Mouse (Mus musculus) liver, postnatal 0 days (tissue): ENCODE results near the gene Tnfsfm13. TPM values are rescaled to one million over a fixed set of nuclear protein-coding genes. Genes with fewer than 3 reads are reported as not detected.

Experiments used
- ATAC-seq: fragments of 200-750 bp; cut with Nextera tagmentation; 2 replicates; pipeline ENCODE4 v1.8.0; 2017; ENCODE audit warnings: mild to moderate bottlenecking, moderate library complexity
- DNase-seq: peaks from one replicate; pipeline ENCODE4 v3.0.0-alpha.2; 2016
- H3K27ac ChIP-seq: fragments of 300-500 bp; sonication (generic); 2 replicates; pipeline ENCODE4 v1.5.1; 2014; ENCODE audit warnings: antibody characterized with exemption, moderate library complexity, mild to moderate bottlenecking, low read depth
- H3K27me3 ChIP-seq: fragments of 300-500 bp; sonication (generic); 2 replicates; pipeline ENCODE4 v1.6.1; 2014; ENCODE audit warnings: low read length, control low read depth, mixed read lengths; ENCODE audit not compliant: insufficient read depth
- H3K36me3 ChIP-seq: fragments of 300-500 bp; sonication (generic); replicated peaks from 2 replicates; pipeline ENCODE4 v1.6.1; 2014; ENCODE audit warnings: mild to moderate bottlenecking, control low read depth, low read length, moderate library complexity, mixed read lengths; ENCODE audit not compliant: insufficient read depth
- H3K4me1 ChIP-seq: fragments of 300-500 bp; sonication (generic); 2 replicates; pipeline ENCODE4 v1.6.1; 2014; ENCODE audit warnings: antibody characterized with exemption, mild to moderate bottlenecking, control low read depth; ENCODE audit not compliant: insufficient read depth
- H3K4me2 ChIP-seq: fragments of 300-500 bp; sonication (generic); 2 replicates; pipeline ENCODE4 v1.6.1; 2014; ENCODE audit warnings: low read depth, mild to moderate bottlenecking, low read length, moderate library complexity, mixed read lengths
- H3K4me3 ChIP-seq: fragments of 300-500 bp; sonication (generic); 2 replicates; pipeline ENCODE4 v1.5.1; 2014; ENCODE audit warnings: low read depth, low read length
- H3K9ac ChIP-seq: fragments of 300-500 bp; sonication (generic); replicated peaks from 2 replicates; pipeline ENCODE4 v1.6.1; 2014; ENCODE audit warnings: mild to moderate bottlenecking, moderate library complexity
- H3K9me3 ChIP-seq: fragments of 300-500 bp; sonication (generic); 2 replicates; pipeline ENCODE4 v1.6.1; 2016; ENCODE audit warnings: mild to moderate bottlenecking, control low read depth, low read length, mixed read lengths
- CTCF ChIP-seq: sonication (generic); IDR thresholded peaks from 2 replicates; pipeline ENCODE4 v1.5.1; 2016; ENCODE audit warnings: antibody characterized with exemption, low read depth
- EP300 ChIP-seq: IDR thresholded peaks from 2 replicates; pipeline ENCODE4 v1.6.1; 2016; ENCODE audit warnings: antibody characterized with exemption, low read depth, mild to moderate bottlenecking
- WGBS: fragments of 180-500 bp; shearing (Covaris S2); extraction: QIAGEN DNeasy Blood & Tissue Kit; methylation state at CpG from one replicate; pipeline ENCODE4 v1.1.7; 2014; ENCODE audit not compliant: insufficient replicate concordance; 5-methylcytosine and 5-hydroxymethylcytosine counted together
- polyA plus RNA-seq: library from polyadenylated mRNA; unstranded; fragments of >200 nt; fragmentation: Nextera tagmentation; extraction: Ambion mirVana; gene quantifications from 2 replicates; pipeline ENCODE4 v1.2.1, GENCODE M21; 2015

Gene Tnfsfm13
- polyA plus RNA-seq, 1 experiment from 2014 or later = 1.4 TPM

DNA sequence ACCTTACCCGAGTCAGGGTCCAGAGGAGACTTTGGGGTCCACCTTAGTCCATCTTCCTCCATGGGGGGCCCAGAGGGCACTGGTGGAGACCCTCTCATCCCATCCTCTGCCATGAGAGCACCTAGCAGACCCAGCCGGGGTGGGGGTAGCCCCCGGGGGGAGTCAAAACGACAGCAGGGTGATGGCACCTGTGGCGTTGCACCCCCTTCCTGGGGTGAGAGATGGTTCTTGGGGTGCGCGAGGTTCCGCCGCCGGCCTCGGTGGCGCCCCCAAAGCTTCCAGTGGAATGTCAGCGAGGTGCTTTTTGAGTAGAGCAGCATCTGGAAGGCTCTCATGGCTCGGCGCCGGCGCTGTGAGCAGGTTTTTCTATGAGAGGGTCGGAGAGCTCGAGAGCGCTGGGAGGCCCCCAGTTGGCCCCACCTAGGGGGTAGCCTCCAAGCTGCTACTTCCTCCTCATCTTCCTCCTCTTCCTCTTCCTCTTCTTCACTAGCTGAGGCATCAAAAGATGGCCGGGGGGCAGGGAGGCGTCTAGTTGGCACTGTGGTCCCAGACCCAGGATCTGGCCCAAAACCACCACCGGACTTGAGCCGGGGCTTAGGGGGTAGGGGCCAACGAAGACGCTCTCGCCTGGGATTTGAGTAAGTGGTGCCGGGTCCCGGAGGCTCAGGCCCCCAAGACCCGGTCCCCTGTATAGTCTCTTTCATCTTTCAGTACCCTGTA is 15.6 kb downstream of the Tnfsfm13 start:
- WGBS = 86% methylated on average over 30 of the region's 30 CpGs
- Histone ChIP-seq H3K4me3 (peak overlapping the region; percentile 92), H3K27me3 (no peaks in the 10 kb centered on the region), H3K36me3 (peaks cover 27% of the 10 kb centered on the region), H3K4me1 (peaks cover 23% of the 10 kb centered on the region), H3K4me2 (peak overlapping the region; percentile 99), H3K27ac (no peak overlapping the region), H3K9ac (no peak overlapping the region), H3K9me3 (no peaks in the 10 kb centered on the region)
- TF ChIP-seq CTCF (0 out of 2 replicates have a peak, but pooled peaks have one; percentile 5), EP300 (no peak)
- DNase-seq (no peak), ATAC-seq (no peak)

GRCm38 (mm10) chr11:69679144-69679543 is 16.8 kb downstream of the Tnfsfm13 start:
- no peak overlapping the region for H3K4me2 ChIP-seq
- ATAC-seq = no peak

GRCm38 (mm10) chr11:69672211-69672706 is 23.6 kb downstream of the Tnfsfm13 start, which contains the start of gene Eif4a1:
TSS of gene Eif4a1 (minus strand) at chr11:69672423.
- peak within 1 kb of the TSS; percentile 99 for H3K27ac ChIP-seq
- peaks cover 18% of the 10 kb centered on the region for H3K4me1 ChIP-seq
- no peaks in the 10 kb centered on the region for H3K27me3 ChIP-seq
- under 1% methylated on average over 36 of the region's 36 CpGs for WGBS
- peak within 1 kb of the TSS; percentile 92 for H3K9ac ChIP-seq
- peak; percentile 99 for DNase-seq
- peak within 1 kb of the TSS; percentile 95 for H3K4me2 ChIP-seq
- peak; percentile 91 for ATAC-seq
- peaks cover 73% of the 10 kb centered on the region for H3K36me3 ChIP-seq
- peak; percentile 43; the same call in 1 of the 2 replicates for TF ChIP-seq EP300
- no peak for TF ChIP-seq CTCF
- peak within 1 kb of the TSS; percentile 94 for H3K4me3 ChIP-seq
- no peaks in the 10 kb centered on the region for H3K9me3 ChIP-seq

More at GRCm38 (mm10) chr11:69679144-69679543, 16.8 kb downstream of the Tnfsfm13 start:
- WGBS = 88% methylated on average over 2 of the region's 2 CpGs
- peaks cover 14% of the 10 kb centered on the region for H3K4me1 ChIP-seq
- no peak overlapping the region for H3K9ac ChIP-seq
- no peak for TF ChIP-seq CTCF
- TF ChIP-seq EP300 = no peak
- peaks cover 38% of the 10 kb centered on the region for H3K36me3 ChIP-seq
- no peak for DNase-seq
- H3K9me3 ChIP-seq = no peaks in the 10 kb centered on the region
- H3K27me3 ChIP-seq = no peaks in the 10 kb centered on the region
- H3K27ac ChIP-seq = no peak overlapping the region
- no peak overlapping the region for H3K4me3 ChIP-seq

DNA sequence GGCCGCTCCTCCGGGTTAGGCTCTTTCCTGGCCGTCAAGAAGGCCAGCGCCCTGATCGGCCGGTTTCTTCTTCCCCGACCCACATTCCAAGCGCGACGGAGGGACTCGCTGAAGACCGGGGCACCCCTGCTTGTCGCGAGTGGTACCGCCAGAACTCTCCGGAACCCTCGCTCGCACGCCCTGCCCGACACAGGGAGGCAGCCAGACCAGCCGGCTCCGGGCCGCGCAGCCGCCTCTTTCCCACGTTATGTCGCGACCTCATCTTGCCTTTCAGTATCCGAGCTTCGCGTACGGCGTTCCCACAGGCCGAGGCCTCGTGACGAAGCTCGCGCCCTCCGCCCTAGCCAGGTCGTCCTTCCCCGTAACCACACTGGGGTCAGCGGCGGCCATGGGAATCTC is 24.2 kb downstream of the Tnfsfm13 start:
- no peaks in the 10 kb centered on the region for H3K9me3 ChIP-seq
- H3K4me3 ChIP-seq = peak overlapping the region; percentile 94
- under 1% methylated on average over 43 of the region's 43 CpGs for WGBS
- no peak for DNase-seq
- peaks cover 18% of the 10 kb centered on the region for H3K4me1 ChIP-seq
- peak overlapping the region; percentile 95 for H3K4me2 ChIP-seq
- TF ChIP-seq EP300 (no peak), CTCF (no peak)
- no peaks in the 10 kb centered on the region for H3K27me3 ChIP-seq
- ATAC-seq = peak; percentile 6; the same call in 1 of the 2 replicates
- peak overlapping the region; percentile 92 for H3K9ac ChIP-seq
- H3K27ac ChIP-seq = peak overlapping the region; percentile 99
- H3K36me3 ChIP-seq = peaks cover 70% of the 10 kb centered on the region

DNA sequence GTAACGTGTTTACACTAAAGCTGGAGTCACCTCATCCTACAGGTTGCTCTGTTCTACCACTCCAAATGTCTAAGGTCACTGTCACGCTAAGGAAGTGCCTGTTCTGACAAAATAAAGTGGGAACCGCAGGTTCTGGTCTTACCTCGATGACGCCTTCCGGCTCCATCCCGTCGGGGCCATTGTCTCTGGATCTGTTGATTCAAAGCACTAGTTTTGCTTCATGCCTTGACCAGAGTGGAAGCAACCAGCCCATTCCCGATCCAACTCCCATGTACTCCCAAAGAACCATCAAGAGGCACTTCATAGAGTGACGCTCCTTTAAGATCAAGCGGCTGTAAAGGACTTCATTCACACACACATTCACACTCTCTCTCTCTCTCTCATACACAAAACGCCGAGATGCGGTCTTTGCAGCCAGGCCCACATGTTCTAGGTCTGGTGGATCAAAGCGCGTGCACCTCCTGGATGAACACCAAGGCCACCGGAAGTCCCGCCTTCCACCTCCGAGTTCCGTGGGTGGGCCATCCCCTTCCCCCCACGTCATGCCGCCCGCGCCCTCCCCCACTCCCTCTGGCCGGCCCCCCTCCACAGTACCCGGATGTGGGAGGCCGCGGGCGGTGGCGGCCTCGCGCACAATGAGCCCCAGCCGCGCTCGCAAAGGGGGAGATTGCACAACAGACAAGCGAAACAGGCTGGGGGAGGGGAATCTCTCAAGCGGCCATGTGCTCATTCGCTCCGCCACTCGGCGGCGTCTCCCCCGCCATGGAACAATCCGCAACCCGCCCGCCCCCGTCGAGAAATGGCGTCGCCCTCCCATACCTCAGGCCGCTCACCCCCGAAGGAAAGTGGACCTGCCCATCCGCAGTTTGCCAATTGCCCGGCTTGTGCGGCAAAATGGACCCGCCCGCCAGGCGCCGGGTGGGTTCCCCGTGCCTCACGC is 24.8 kb downstream of the Tnfsfm13 start:
- peak; percentile 97 for DNase-seq
- TF ChIP-seq EP300 (peak; percentile 68), CTCF (no peak; the same call in 1 of the 2 replicates)
- under 1% methylated on average over 52 of the region's 61 CpGs for WGBS
- ATAC-seq = peak; percentile 74
- Histone ChIP-seq H3K36me3 (peaks cover 67% of the 10 kb centered on the region), H3K27me3 (no peaks in the 10 kb centered on the region), H3K4me3 (peak overlapping the region; percentile 94), H3K27ac (peak overlapping the region; percentile 99), H3K9me3 (no peaks in the 10 kb centered on the region), H3K4me1 (peaks cover 18% of the 10 kb centered on the region), H3K9ac (peak overlapping the region; percentile 92), H3K4me2 (peak overlapping the region; percentile 95)
